Mouse (Mus musculus): ENCODE measurements around the gene E330014E10Rik. TPM values are rescaled to one million over a fixed set of nuclear protein-coding genes. Genes with fewer than 3 reads are reported as not detected.

E330014E10Rik gene
- polyA plus RNA-seq (2015; fragmentation: Nextera tagmentation; extraction: Ambion mirVana): not detected in 2 replicates

GRCm38 (mm10) chr5:95775690-95776089, at the start of gene E330014E10Rik:
Gene E330014E10Rik, plus strand, starts transcription at chr5:95775990.

GRCm38 (mm10) chr5:95736073-95736472, 39.7 kb upstream of the E330014E10Rik start, which contains the start of gene Gm7978:
Gene Gm7978, minus strand, starts transcription at chr5:95736173.

GRCm38 (mm10) chr5:95741714-95742113, 34.1 kb upstream of the E330014E10Rik start, which contains the start of gene Gm7982:
Gene Gm7982, plus strand, starts transcription at chr5:95742014.

Other genes starting within 250 kb of the E330014E10Rik start
- gene Gm7971, start 181.1 kb upstream of the E330014E10Rik start, polyA plus RNA-seq (2015; fragmentation: Nextera tagmentation; extraction: Ambion mirVana): not detected in 2 replicates
- gene Gm7978, start 39.8 kb upstream of the E330014E10Rik start, polyA plus RNA-seq (2015; fragmentation: Nextera tagmentation; extraction: Ambion mirVana): not detected in 2 replicates
- not detected in 2 replicates for gene Gm7982, start 34.0 kb upstream of the E330014E10Rik start, polyA plus RNA-seq (2015; fragmentation: Nextera tagmentation; extraction: Ambion mirVana)
- not detected in 2 replicates for gene Cxcl13, start 181.0 kb downstream of the E330014E10Rik start, polyA plus RNA-seq (2015; fragmentation: Nextera tagmentation; extraction: Ambion mirVana)